Mouse (Mus musculus): ENCODE data around the gene Usp9x. TPM values are rescaled to one million over a fixed set of nuclear protein-coding genes. Genes with fewer than 3 reads are reported as not detected.

Gene Usp9x
- 10 to 100 TPM; 28.8 to 40.2 TPM for polyA plus RNA-seq (2017; shearing (Covaris generic))

GRCm38 (mm10) chrX:13071241-13071775, at the start of gene Usp9x:
Usp9x (plus strand) TSS chrX:13071498.
- ATAC-seq, result peak; percentile 57

DNA sequence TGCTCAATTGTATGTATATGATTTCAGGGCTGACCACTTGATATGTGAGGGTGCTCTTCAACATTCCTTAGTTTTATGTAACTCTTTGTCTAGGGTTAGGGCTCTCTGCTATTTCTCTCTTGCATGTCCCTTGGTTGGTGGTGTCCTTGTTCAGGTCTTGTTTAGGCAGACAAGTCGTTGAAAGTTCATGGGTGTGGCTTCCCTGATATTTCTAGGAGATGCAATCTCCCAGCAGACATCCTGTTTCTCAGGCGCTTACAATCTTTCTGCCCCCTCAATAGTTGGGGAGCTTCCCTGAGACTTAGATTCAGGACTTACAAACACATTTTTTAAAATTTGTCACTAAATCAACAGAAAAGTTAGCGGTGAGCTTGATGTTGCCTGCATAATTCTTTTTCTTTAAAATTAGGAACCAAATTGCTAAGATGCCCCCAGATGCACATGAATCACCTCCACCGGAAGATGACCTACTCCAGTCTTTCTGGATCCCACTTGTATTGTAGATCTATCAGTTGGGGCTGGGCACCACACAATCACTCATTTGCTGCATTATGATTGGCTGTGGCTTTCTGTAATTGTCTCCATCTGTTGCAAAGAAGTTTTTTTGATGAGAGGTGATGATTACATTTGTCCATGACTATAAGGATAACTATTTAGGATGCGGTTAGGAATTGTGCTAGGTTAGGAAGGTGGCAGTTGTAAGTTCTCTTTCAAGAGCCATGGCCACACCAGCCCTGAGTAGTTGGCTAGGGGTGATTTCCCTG, 48.6 kb upstream of the Usp9x start:
- no peak for ATAC-seq

- ATAC-seq, result no peak
Observed at GRCm38 (mm10) chrX:13024539-13025202, 46.6 kb upstream of the Usp9x start.

GRCm38 (mm10) chrX:13025286-13025685, 46.0 kb upstream of the Usp9x start:
- no peak for ATAC-seq

DNA sequence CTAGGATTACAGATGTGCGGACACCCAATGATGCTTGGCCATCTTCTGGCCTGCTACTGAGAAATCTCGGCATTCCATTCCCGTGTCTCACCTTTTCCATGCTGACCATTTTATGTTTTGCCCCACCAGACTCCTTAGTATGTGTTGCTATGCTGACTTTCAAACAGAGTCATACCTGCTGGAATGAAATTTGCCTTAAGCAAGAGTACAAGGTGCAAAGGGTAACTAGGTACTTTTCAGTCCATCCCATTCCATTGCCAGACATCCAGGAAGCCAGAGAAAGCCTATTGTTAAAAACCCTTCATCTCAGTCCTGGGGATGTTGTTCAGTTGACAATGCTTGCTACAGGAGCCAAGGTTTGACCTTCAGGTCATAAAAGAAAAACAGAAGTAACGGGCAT, 43.1 kb upstream of the Usp9x start:
- ATAC-seq, result no peak

DNA sequence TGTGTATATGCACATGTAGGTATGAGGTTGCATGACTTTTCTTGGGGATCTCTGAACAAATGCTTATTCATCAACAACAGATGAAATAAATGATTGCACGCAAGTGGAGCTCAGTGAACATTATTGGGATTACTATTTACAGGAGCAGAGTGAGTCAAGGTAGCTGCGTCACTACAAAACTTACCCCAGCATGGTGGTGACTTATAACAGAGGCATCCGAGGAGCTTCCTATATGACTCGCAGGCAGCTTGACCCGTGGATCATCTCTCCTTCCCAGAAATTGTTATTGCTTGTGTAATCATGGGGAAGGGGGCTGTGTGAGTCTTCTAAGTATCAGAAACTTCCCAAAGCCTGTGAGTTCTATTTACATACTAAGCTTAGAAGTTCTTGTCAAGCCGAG, 41.3 kb upstream of the Usp9x start:
- ATAC-seq, result no peak

GRCm38 (mm10) chrX:13037085-13037484, 34.2 kb upstream of the Usp9x start:
- no peak for ATAC-seq

- ATAC-seq, result no peak
Observed at GRCm38 (mm10) chrX:13039211-13039610, 32.1 kb upstream of the Usp9x start.

DNA sequence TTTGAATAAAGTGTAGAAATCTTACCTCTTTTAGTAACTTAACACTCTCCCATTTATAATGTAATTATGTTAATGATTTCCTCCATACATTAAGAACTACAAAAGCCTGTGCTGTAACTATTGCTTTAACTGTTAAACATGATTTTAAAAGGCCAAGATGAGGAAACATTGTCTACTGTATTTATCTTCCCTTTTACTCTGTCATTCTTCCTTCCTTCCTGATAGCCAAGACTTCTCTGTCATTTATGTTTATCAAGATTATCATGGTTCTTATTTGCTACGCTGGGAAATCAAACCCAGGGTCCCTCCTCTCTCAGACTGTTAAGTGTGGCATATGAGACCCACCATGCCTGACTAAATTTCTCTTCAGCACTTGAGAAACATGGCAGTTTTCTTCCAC, 30.9 kb upstream of the Usp9x start:
- ATAC-seq, result no peak

DNA sequence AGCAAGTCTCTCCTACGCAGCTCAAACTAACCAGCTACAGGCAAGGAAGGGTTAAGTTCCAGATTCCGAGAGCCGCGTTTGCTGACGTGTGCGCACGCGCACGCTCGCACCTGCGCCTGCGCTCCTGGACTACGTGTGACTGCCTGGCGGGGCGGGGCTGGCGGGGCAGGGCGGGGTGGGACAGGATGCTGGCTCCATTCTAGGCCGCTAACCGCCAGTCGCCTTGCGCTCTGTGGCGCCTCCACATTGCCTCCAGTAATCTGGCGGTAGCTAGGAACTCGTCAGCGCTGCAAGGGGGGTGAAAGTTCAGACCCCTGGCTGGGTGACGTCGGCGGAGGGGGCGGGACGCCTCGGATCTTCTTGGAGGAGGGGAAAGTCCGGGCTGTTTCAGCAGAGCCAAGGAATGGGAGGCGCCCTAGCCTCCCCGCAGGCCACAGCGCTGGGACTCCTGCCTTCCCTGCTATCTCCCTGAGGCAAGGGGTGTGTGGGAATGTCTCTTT, 29.6 kb upstream of the Usp9x start:
- peak; percentile 98 for ATAC-seq

- no peak for ATAC-seq
Observed at GRCm38 (mm10) chrX:13043780-13044179, 27.5 kb upstream of the Usp9x start.

DNA sequence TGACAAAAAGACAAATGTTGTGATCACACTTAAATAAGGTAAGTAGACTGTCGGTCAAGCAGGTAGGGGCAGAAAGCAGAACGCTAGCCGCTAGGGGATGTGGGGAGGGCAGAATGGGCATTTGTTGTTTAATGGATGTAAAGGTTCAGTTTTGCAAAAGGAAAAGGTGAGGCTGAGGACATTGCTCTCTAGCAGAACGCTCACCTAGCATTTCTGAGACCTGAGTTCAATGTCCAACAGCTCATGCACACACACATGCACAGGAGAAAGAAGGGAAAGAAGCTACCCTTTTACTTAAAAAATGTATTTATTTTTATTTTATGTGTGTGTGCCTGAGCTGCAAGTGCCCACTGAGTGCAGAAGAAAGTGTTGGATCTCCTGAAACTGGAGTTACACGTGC, 26.6 kb upstream of the Usp9x start:
- no peak for ATAC-seq

- ATAC-seq, result no peak
Observed at GRCm38 (mm10) chrX:13046893-13047435, 24.3 kb upstream of the Usp9x start.

DNA sequence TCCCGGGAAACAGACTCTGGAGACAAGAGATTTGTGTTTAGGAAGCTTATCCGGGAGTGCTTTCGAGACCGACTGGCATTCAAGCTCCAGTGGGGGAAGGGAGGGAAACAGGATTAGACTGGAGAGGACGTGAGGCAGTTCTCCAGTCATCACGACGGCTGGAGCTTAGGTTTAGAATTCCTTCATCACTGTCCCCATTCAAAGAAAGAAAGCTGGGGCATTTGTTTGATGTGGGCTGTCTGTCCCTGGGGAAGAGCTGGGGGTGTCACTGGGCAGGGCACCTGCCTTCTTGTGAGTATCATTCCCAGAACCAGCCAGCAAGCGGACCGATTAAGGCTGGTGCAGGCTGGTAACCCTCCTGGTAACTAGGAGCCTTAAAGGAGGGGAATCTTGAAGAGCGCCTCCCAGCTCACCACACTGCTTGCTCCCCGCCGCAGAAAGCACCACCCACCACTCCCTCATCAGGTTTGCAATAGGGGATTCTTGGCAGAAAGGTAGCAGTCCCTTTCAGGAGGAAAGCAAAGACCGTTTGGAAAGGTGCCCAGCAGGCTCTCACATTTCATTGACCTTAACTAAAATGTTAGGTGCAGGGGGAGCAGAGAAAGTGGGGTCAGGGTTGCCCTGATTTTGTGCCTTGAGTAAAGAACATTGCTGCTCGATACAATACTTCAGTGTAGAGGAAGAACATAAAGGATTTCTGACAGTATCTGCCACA, 23.5 kb upstream of the Usp9x start:
- ATAC-seq, result no peak

- no peak for ATAC-seq
Observed at GRCm38 (mm10) chrX:13054612-13055011, 16.7 kb upstream of the Usp9x start.

- no peak for ATAC-seq
Observed at GRCm38 (mm10) chrX:13061961-13062360, 9.3 kb upstream of the Usp9x start.

DNA sequence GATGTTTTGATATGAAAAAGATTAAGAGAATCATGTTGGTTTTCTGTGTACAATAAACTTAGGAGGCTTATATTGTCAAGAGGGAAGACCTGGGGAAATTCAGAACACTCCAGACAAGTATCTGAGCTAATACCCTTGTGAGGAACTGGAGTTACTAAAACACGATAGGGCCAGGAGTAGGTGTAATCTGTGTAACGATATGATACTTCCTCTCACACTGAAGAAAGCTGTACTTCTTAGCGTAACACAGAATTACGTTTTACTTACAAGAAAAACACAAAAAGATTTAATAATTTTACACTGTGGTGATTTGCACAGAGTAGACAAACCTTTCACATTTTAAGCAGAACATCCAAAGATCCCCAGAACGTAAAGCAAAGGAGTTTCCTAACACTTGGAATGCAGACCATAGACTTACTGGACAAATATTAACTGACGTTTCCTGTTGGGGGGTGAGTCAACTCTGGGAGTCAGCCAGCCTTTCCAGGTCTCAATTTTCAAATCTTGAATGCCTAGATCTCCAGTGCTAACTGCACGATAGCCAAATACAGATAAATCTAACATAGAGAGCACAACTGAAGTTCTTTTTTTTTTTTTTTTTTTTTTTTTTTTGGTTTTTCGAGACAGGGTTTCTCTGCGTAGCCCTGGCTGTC, 6.9 kb upstream of the Usp9x start:
- no peak for ATAC-seq

DNA sequence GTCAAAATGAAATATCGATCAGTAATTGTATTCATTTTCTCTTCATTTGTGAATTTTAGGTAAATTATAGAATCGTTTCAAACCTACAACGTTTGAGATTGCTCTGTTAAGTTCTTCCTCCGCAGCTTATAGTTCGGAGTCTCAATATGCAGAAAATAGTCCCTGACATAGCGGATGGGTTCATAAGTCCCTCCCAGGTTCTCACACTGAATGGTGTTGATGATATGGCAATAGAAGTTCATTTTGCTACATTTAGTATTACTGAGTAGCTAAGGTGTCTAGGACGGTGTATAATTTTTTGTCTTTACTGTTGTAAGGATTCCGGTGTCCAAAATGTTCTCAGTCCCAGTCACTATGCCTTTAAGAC, 1.1 kb upstream of the Usp9x start:
- ATAC-seq, result peak; percentile 2

DNA sequence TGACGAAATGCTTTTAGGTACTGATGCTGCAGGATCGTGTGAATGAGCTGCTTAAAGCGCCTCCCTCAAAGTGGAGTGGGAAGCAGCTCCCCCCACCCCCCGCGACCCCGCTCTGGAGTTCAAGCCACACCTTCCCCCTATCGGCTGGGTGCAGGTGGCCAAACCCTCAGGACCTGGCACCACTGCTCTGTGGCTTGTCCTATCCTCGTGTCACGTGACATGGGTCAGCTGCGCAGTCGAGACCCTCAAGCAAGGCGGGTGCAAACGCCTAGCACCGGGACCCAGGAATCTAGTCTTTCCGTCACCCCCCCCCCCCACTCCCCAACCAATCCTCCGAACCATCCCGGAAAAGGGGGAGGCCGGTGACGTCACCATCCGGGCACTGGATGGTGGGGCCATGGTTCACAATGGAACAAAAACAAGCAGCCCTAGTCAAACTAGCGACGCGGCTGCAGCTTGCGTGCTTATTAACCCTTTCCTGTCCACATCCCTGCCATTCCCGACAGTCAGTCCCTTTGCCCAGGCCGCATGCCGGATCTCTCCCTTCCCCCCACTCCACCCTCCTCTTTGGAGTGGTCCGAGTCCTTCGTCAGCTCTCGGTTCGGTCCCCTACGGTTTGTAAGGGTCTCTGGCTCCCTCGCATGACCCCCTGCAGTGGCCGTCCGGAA, 591 bp upstream of the Usp9x start:
- ATAC-seq, result peak; percentile 57

DNA sequence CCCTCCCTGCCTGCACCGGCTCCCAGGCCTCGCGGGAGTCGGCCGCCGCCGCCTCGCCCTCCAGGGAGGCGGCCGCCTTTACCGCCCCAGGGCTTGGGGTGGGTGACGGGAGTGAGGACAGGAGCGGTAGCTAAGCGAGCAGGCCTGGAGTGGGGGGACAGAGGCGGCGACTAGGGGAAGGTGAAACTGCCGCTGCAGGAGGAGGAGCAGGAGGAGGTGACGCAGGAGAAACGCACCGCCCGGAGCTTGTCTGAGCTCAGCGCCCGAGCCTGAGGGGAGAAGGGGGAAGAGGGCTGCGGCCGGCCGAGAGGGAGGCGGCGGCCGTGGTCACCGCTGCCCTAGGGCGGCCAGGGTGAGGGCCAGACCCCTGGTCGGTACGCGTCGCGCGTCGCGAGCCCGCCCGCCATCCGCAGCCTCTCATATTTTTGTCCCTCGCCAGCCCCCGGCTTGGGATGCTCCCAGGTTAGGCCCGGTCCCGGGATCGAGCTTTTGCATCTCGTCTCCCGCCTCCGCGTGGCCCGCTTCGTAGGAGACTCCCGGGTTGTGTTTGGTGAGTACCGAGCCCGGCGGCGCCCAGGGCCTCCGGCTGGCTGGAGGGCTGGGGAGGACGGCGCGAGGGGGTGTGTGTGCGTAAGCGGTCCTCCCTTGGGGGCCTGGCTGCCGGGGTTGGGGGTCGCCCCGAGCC, 620 bp downstream of the Usp9x start:
- peak; percentile 57 for ATAC-seq

DNA sequence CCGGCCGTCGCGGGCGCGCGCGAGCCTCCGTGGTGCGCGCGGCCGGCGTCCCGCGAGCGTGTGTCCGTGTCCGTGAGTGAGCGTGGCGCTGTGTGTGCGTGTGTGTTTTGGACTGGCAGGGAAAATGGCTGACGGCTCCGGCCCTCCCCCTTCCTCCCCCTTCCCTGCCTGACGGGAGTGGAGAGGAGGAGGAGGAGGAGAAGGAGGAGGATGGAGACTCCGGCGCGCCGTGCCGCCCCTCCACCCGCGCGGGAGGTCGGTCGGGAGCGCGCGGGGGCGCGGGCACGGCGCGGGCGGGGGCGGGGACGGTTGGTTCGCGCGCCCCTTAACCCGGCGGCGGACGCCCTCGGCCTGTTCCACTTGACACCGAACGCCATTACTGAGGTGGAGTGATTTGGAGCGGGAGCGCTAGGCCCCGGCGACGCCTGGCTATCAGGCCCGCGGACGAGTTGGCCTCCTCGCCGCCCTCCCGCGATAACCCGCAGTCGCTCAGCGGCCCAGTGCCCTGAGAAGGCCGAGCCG, 1.2 kb downstream of the Usp9x start:
- peak; percentile 24 for ATAC-seq
